Mouse (Mus musculus) limb, embryonic 15.5 days (tissue): ENCODE measurements around the gene Gm1043. TPM values are rescaled to one million over a fixed set of nuclear protein-coding genes. Genes with fewer than 3 reads are reported as not detected.

Experiments used
- ATAC-seq: fragments of 200-750 bp; cut with Nextera tagmentation; 2 replicates; pipeline ENCODE4 v1.8.0; 2017; ENCODE audit warnings: low read depth, moderate TSS enrichment; ENCODE audit not compliant: insufficient number of reproducible peaks, low FRiP score, low TSS enrichment
- H3K27ac ChIP-seq: fragments of 300-500 bp; sonication (generic); 2 replicates; pipeline ENCODE4 v1.5.1; 2015; ENCODE audit warnings: moderate library complexity, mild to moderate bottlenecking, inconsistent platforms
- H3K27me3 ChIP-seq: fragments of 300-500 bp; sonication (generic); 2 replicates; pipeline ENCODE4 v1.6.1; 2015; ENCODE audit warnings: inconsistent platforms
- H3K36me3 ChIP-seq: fragments of 300-500 bp; sonication (generic); 2 replicates; pipeline ENCODE4 v1.6.1; 2015; ENCODE audit warnings: inconsistent platforms
- H3K4me1 ChIP-seq: fragments of 300-500 bp; sonication (generic); 2 replicates; pipeline ENCODE4 v1.6.1; 2015; ENCODE audit warnings: inconsistent platforms
- H3K4me2 ChIP-seq: fragments of 300-500 bp; sonication (generic); 2 replicates; pipeline ENCODE4 v1.6.1; 2015; ENCODE audit warnings: mild to moderate bottlenecking, inconsistent platforms
- H3K4me3 ChIP-seq: fragments of 300-500 bp; sonication (generic); 2 replicates; pipeline ENCODE4 v1.5.1; 2015; ENCODE audit warnings: mild to moderate bottlenecking, inconsistent platforms
- H3K9ac ChIP-seq: fragments of 300-500 bp; sonication (generic); 2 replicates; pipeline ENCODE4 v1.6.1; 2015; ENCODE audit warnings: inconsistent platforms
- H3K9me3 ChIP-seq: fragments of 300-500 bp; sonication (generic); 2 replicates; pipeline ENCODE4 v1.6.1; 2016; ENCODE audit warnings: inconsistent platforms
- WGBS: fragments of 180-500 bp; shearing (Covaris S2); methylation state at CpG from one replicate; pipeline ENCODE4 v1.1.7; 2015; 5-methylcytosine and 5-hydroxymethylcytosine counted together
- polyA plus RNA-seq: library from polyadenylated mRNA; unstranded; fragments of >200 nt; fragmentation: Nextera tagmentation; extraction: Ambion mirVana; gene quantifications from 2 replicates; pipeline ENCODE4 v1.2.1, GENCODE M21; 2015

Gm1043 gene
- polyA plus RNA-seq = 0.05 and 0.12 TPM in 2 replicates

GRCm38 (mm10) chr5:37085241-37085640, at the start of gene Gm1043:
TSS of gene Gm1043 (plus strand) at chr5:37085370.
- Histone ChIP-seq H3K27ac (no peak within 1 kb of the TSS), H3K9me3 (no peaks in the 10 kb centered on the region), H3K4me1 (no peaks in the 10 kb centered on the region), H3K9ac (no peak within 1 kb of the TSS), H3K4me3 (no peak within 1 kb of the TSS), H3K4me2 (no peak within 1 kb of the TSS), H3K36me3 (no peaks in the 10 kb centered on the region), H3K27me3 (peaks cover 21% of the 10 kb centered on the region)
- whole genome bisulfite sequencing = 87% methylated on average over 16 of the region's 16 CpGs
- ATAC-seq = no peak

DNA sequence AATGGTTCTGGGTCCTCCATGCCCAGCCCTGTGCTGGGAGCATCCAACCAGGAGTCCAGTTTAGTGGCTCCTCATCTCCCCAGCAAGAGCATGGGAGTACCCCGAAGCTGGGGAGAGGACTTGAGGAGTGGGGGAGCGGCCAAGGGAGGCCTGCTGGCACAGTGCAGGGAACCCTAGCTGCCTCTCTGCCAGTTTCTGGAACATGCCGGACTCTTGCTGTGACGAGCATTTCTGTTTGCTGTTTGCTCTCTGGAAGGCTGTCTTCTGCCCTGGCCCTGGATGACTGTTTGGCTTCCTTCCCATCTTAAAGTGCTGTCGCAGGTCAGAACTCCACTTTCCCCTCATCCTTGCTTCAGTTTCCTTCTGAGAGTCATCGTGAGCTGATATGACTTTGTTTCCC, 49.3 kb upstream of the Gm1043 start:
- Histone ChIP-seq H3K9me3 (no peaks in the 10 kb centered on the region), H3K4me2 (no peak overlapping the region), H3K4me1 (no peaks in the 10 kb centered on the region), H3K36me3 (no peaks in the 10 kb centered on the region), H3K4me3 (no peak overlapping the region), H3K27ac (no peak overlapping the region), H3K27me3 (peaks cover 35% of the 10 kb centered on the region), H3K9ac (no peak overlapping the region)
- 74% methylated on average over 6 of the region's 6 CpGs for WGBS
- ATAC-seq = no peak

- 69% methylated on average over 3 of the region's 3 CpGs for WGBS
- peaks cover 35% of the 10 kb centered on the region for H3K27me3 ChIP-seq
- no peak overlapping the region for H3K4me3 ChIP-seq
- H3K4me1 ChIP-seq = 0 out of 2 replicates have a peak, but pooled peaks cover 3% of the 10 kb centered on the region
- no peak for ATAC-seq
- no peak overlapping the region for H3K4me2 ChIP-seq
- H3K27ac ChIP-seq = no peak overlapping the region
- H3K9me3 ChIP-seq = no peaks in the 10 kb centered on the region
- no peaks in the 10 kb centered on the region for H3K36me3 ChIP-seq
- no peak overlapping the region for H3K9ac ChIP-seq
These were observed 48.3 kb upstream of the Gm1043 start for GRCm38 (mm10) chr5:37036884-37037283.

- H3K36me3 ChIP-seq = no peaks in the 10 kb centered on the region
- no peak overlapping the region for H3K4me2 ChIP-seq
- no peak overlapping the region for H3K27ac ChIP-seq
- ATAC-seq = no peak
- no peaks in the 10 kb centered on the region for H3K9me3 ChIP-seq
- H3K4me3 ChIP-seq = no peak overlapping the region
- WGBS = 76% methylated on average over 6 of the region's 6 CpGs
- H3K27me3 ChIP-seq = peaks cover 22% of the 10 kb centered on the region; the same call in 1 of the 2 replicates
- H3K9ac ChIP-seq = no peak overlapping the region
- H3K4me1 ChIP-seq = 0 out of 2 replicates have a peak, but pooled peaks cover 3% of the 10 kb centered on the region
These were observed 45.3 kb upstream of the Gm1043 start for GRCm38 (mm10) chr5:37039908-37040307.

GRCm38 (mm10) chr5:37040711-37041110, 44.5 kb upstream of the Gm1043 start:
- H3K9me3 ChIP-seq = no peaks in the 10 kb centered on the region
- WGBS = 20% methylated on average over 9 of the region's 9 CpGs
- H3K27ac ChIP-seq = no peak overlapping the region
- H3K27me3 ChIP-seq = peaks cover 22% of the 10 kb centered on the region; the same call in 1 of the 2 replicates
- H3K4me3 ChIP-seq = no peak overlapping the region
- no peaks in the 10 kb centered on the region for H3K36me3 ChIP-seq
- ATAC-seq = no peak
- H3K4me2 ChIP-seq = no peak overlapping the region
- H3K4me1 ChIP-seq = 0 out of 2 replicates have a peak, but pooled peaks cover 3% of the 10 kb centered on the region
- no peak overlapping the region for H3K9ac ChIP-seq

DNA sequence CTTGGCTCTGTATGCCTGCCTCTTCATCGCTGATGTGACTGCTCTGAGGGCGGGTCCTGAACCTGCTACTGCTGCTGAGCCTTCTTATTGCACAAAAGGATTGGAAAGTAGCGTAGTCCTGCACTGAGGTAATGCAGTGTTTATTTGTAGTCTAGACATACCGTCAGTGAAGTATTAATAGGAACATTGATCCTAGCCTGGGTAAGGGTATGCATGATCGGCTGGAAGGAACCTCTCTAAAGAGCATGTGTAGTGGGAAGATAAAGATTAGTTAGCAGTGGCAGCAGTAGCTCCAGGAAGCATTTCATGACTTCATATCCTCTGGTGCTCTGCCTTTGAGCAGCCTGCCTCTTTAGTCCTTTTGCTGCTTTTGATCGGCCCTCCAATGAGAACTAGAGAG, 43.5 kb upstream of the Gm1043 start:
- peaks cover 22% of the 10 kb centered on the region; the same call in 1 of the 2 replicates for H3K27me3 ChIP-seq
- H3K4me3 ChIP-seq = no peak overlapping the region
- H3K9ac ChIP-seq = no peak overlapping the region
- ATAC-seq = no peak
- H3K4me1 ChIP-seq = 0 out of 2 replicates have a peak, but pooled peaks cover 3% of the 10 kb centered on the region
- H3K9me3 ChIP-seq = no peaks in the 10 kb centered on the region
- no peaks in the 10 kb centered on the region for H3K36me3 ChIP-seq
- no peak overlapping the region for H3K4me2 ChIP-seq
- no peak overlapping the region for H3K27ac ChIP-seq
- 64% methylated on average over 6 of the region's 6 CpGs for WGBS

- Histone ChIP-seq H3K27ac (no peak overlapping the region), H3K4me1 (0 out of 2 replicates have a peak, but pooled peaks cover 3% of the 10 kb centered on the region), H3K9me3 (no peaks in the 10 kb centered on the region), H3K36me3 (no peaks in the 10 kb centered on the region), H3K4me2 (no peak overlapping the region), H3K27me3 (peaks cover 17% of the 10 kb centered on the region; the same call in 1 of the 2 replicates), H3K4me3 (no peak overlapping the region), H3K9ac (no peak overlapping the region)
- 41% methylated on average over 4 of the region's 4 CpGs for WGBS
- no peak for ATAC-seq
These were observed 42.2 kb upstream of the Gm1043 start for GRCm38 (mm10) chr5:37042934-37043333.

DNA sequence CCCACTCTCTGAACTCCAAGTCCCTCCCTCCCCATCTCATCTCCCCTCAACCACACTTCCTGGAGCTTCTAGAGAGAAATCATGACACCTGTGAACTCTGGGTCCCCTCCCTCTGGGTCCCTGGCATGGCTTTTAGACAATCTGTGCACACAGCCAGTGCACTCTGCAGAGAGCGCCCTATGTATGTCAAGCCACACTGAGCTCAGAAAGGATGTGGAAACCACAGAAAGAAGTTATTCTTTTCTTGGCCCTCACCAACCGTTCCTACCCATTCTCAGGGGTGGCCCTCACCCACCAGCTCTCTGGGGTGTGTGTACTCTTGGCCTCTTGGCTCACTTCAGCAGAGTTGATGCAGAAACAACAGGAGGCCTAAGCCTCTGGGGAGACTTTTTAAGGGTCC, 40.4 kb upstream of the Gm1043 start:
- no peak overlapping the region for H3K4me2 ChIP-seq
- H3K9me3 ChIP-seq = no peaks in the 10 kb centered on the region
- WGBS = 78% methylated on average over 2 of the region's 2 CpGs
- no peak for ATAC-seq
- H3K4me1 ChIP-seq = 0 out of 2 replicates have a peak, but pooled peaks cover 3% of the 10 kb centered on the region
- H3K27me3 ChIP-seq = peaks cover 16% of the 10 kb centered on the region; the same call in 1 of the 2 replicates
- no peak overlapping the region for H3K27ac ChIP-seq
- H3K4me3 ChIP-seq = no peak overlapping the region
- H3K9ac ChIP-seq = no peak overlapping the region
- no peaks in the 10 kb centered on the region for H3K36me3 ChIP-seq

DNA sequence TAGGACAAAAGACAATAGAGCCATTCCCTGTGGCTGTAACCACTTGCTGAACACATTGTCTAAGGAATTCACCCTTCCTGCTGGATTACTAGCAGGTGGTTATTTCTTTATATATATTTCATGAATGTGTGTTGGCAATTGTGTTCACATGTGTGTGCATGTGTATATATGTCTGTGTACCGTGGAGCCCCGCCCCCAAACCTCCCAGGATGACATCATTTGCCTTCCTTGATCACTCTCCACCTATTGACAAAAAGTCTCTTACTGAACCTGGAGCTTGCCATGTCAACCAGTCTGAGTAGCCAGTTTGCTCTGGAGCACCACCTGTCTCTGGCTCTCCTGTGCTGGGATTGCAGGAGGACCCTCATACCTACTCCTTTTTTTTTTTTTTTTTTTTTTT, 39.6 kb upstream of the Gm1043 start:
- Histone ChIP-seq H3K4me2 (no peak overlapping the region), H3K9me3 (no peaks in the 10 kb centered on the region), H3K4me3 (no peak overlapping the region), H3K27me3 (peaks cover 13% of the 10 kb centered on the region; the same call in 1 of the 2 replicates), H3K36me3 (no peaks in the 10 kb centered on the region), H3K27ac (no peak overlapping the region), H3K9ac (no peak overlapping the region), H3K4me1 (0 out of 2 replicates have a peak, but pooled peaks cover 3% of the 10 kb centered on the region)
- no peak for ATAC-seq
- 64% methylated on average over 2 of the region's 2 CpGs for WGBS

DNA sequence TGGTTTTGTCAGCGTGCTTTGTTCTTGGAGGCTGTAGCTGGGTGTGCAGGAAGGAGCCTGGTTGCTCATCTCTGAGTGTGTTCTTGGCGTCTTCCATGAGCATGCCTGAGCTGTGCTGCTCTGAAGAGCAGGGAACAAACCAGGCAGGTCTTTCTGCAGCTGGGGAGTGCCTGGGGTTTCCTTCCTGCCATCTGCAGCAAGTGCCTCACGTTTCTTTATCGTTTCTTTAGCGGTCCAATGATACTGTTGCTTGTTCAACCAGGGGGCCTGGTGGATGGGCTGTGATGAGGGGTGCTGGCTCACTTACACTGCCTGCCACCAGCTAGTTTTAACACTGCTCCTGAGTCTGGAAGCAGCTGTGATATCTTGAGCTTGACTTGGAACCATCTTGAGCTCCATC, 38.4 kb upstream of the Gm1043 start:
- no peak overlapping the region for H3K4me2 ChIP-seq
- H3K36me3 ChIP-seq = no peaks in the 10 kb centered on the region
- H3K9ac ChIP-seq = no peak overlapping the region
- H3K27ac ChIP-seq = no peak overlapping the region
- H3K9me3 ChIP-seq = no peaks in the 10 kb centered on the region
- H3K4me3 ChIP-seq = no peak overlapping the region
- ATAC-seq = no peak
- H3K4me1 ChIP-seq = no peaks in the 10 kb centered on the region
- 0 out of 2 replicates have a peak, but pooled peaks cover 1% of the 10 kb centered on the region for H3K27me3 ChIP-seq
- 38% methylated on average over 5 of the region's 5 CpGs for WGBS

DNA sequence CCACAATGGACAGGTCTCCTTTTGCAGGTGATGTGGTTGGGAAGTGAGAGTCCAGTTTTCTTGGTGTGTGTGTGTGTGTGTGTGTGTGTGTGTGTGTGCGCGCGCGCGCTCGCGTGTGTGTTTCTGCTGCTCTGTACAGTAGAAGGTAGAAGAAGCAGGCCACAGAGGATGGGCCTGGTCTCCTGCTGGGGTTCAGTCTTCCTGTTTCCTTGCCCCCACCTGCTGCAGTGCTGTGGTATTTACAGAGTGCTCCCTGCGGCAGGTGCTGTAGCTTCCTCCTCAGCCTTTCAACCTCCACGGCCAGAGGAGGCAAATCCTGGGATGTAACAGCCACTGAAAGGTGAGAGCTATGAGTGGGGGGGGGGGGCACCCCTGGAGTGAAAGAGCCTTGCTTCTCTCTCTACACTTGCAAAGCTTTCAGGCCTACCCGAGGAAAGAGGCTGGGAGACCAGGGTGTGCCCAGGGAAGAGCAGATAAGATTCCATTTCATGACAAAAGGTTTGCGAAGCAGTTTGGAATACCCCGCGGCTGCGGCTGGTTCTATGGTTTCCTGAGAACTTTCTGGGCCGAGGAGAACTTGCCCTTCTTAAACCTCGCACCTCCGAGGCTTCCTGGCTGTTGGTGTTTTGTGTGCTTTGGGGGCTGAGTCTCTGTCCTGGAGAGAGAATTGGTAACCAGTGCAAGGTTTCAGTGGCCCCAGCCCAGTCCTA, 37.8 kb upstream of the Gm1043 start:
- H3K4me1 ChIP-seq = no peaks in the 10 kb centered on the region
- no peak for ATAC-seq
- no peak overlapping the region for H3K9ac ChIP-seq
- whole genome bisulfite sequencing = 50% methylated on average over 17 of the region's 17 CpGs
- 0 out of 2 replicates have a peak, but pooled peaks cover 2% of the 10 kb centered on the region for H3K27me3 ChIP-seq
- H3K36me3 ChIP-seq = no peaks in the 10 kb centered on the region
- H3K4me3 ChIP-seq = no peak overlapping the region
- H3K9me3 ChIP-seq = no peaks in the 10 kb centered on the region
- H3K27ac ChIP-seq = no peak overlapping the region
- no peak overlapping the region for H3K4me2 ChIP-seq

DNA sequence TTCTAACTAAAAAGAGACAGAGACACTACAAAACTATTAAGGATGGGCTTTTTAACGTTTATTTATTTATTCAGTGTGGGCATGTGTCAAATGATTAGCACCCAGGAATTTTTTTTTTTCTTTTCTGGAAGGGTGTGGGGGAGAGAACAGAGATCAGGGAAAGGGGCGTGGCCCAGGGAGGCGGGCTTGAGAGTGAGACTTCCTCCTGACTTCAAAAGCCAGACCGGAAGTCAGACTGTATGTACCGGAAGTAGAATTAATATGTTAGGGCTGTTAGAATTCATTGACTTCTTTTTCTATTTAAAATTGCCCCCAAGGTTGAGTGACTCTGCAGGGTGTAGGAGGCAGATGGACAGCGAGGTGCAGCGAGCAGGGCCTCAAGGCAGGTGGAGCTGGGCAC, 37.2 kb upstream of the Gm1043 start:
- Histone ChIP-seq H3K27ac (no peak overlapping the region), H3K27me3 (0 out of 2 replicates have a peak, but pooled peaks cover 4% of the 10 kb centered on the region), H3K4me1 (no peaks in the 10 kb centered on the region), H3K36me3 (no peaks in the 10 kb centered on the region), H3K4me2 (no peak overlapping the region), H3K4me3 (no peak overlapping the region), H3K9me3 (no peaks in the 10 kb centered on the region), H3K9ac (no peak overlapping the region)
- no peak for ATAC-seq
- WGBS = 65% methylated on average over 7 of the region's 7 CpGs
